Mouse (Mus musculus) hindbrain, embryonic 10.5 days (tissue): Measurements from ENCODE around the gene Atl2. TPM values are rescaled to one million over a fixed set of nuclear protein-coding genes. Genes with fewer than 3 reads are reported as not detected.

ENCODE experiments used
- DNase-seq: peaks from one replicate; pipeline ENCODE4 v3.0.0-alpha.2; 2017; ENCODE audit warnings: low spot score
- H3K27ac ChIP-seq: fragments of 300-500 bp; sonication (generic); 2 replicates; pipeline ENCODE4 v1.5.1; 2016; ENCODE audit warnings: mild to moderate bottlenecking, moderate library complexity
- H3K27me3 ChIP-seq: fragments of 300-500 bp; sonication (generic); 2 replicates; pipeline ENCODE4 v1.6.1; 2016; ENCODE audit warnings: mild to moderate bottlenecking; ENCODE audit not compliant: poor library complexity, insufficient read depth, severe bottlenecking
- H3K36me3 ChIP-seq: fragments of 300-500 bp; sonication (generic); 2 replicates; pipeline ENCODE4 v1.6.1; 2016; ENCODE audit warnings: mild to moderate bottlenecking, moderate library complexity
- H3K4me1 ChIP-seq: fragments of 300-500 bp; sonication (generic); replicated peaks from 2 replicates; pipeline ENCODE4 v1.6.1; 2016; ENCODE audit warnings: mild to moderate bottlenecking
- H3K4me3 ChIP-seq: fragments of 300-500 bp; sonication (generic); 2 replicates; pipeline ENCODE4 v1.5.1; 2016; ENCODE audit warnings: mild to moderate bottlenecking, moderate library complexity
- H3K9me3 ChIP-seq: fragments of 300-500 bp; sonication (generic); 2 replicates; pipeline ENCODE4 v1.6.1; 2016; ENCODE audit warnings: mild to moderate bottlenecking, moderate library complexity
- WGBS: fragments of 180-500 bp; shearing (Covaris S2); methylation state at CpG from one replicate; pipeline ENCODE4 v1.1.7; 2016; 5-methylcytosine and 5-hydroxymethylcytosine counted together
- polyA plus RNA-seq: library from polyadenylated mRNA; unstranded; fragments of >200 nt; fragmentation: Nextera tagmentation; extraction: Ambion mirVana; gene quantifications from 2 replicates; pipeline ENCODE4 v1.2.1, GENCODE M21; 2016

Atl2 gene
- polyA plus RNA-seq, 1 experiment from 2014 or later, result 31.5 TPM

DNA sequence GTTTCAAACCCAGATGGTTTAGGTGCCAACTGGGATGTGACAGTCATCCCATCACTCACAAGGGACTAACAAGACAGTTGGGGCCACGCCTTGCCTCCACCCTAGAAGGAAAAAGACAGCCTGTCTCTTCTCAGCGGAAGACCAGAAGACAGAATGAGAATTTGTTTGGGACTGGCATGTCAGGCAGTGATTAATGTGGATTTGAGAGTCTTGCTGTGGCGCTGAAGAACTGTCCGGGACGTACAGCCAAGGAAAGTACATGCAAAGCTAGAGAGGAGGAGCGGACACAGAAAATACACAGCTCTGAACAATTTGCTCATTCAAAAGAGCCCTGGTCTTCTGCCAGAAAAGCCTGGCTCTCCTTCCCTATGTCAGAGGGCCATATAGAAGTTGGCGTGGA, 93.9 kb downstream of the Atl2 start:
- Histone ChIP-seq H3K36me3 (no peaks in the 10 kb centered on the region), H3K27ac (no peak overlapping the region), H3K27me3 (peaks cover 4% of the 10 kb centered on the region; the same call in 1 of the 2 replicates), H3K4me1 (peaks cover 6% of the 10 kb centered on the region; the same call in 1 of the 2 replicates), H3K4me3 (no peak overlapping the region), H3K9me3 (no peaks in the 10 kb centered on the region)
- WGBS, result 87% methylated on average over 7 of the region's 7 CpGs
- no peak for DNase-seq

DNA sequence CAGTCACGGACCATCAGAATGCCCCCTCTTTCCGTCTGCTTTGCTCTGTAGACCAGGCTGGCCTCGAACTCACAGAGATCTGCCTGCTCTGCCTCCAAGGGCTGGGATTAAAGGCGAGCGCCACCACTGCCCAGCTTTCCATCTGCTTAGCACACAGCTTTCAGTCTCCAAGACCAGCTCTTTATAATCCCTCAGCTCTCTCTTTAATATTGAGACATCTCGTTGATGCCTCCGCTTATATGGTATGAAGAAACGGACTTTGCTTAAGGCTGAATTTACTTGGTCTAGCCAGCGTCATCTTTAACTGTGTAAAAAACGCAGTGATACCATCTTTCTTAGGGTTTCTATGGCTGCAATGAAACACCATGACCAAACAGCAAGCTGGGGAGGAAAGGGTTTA, 97.1 kb downstream of the Atl2 start:
- no peaks in the 10 kb centered on the region for H3K9me3 ChIP-seq
- WGBS, result 95% methylated on average over 10 of the region's 10 CpGs
- no peak overlapping the region for H3K27ac ChIP-seq
- peaks cover 6% of the 10 kb centered on the region; the same call in 1 of the 2 replicates for H3K4me1 ChIP-seq
- no peak for DNase-seq
- H3K27me3 ChIP-seq, result no peaks in the 10 kb centered on the region; the same call in 1 of the 2 replicates
- H3K36me3 ChIP-seq, result no peaks in the 10 kb centered on the region
- no peak overlapping the region for H3K4me3 ChIP-seq

Other genes starting within 250 kb of the Atl2 start
- gene Cyp1b1, start 181.1 kb downstream of the Atl2 start, polyA plus RNA-seq, result 1.9 and 3.0 TPM in 2 replicates
- gene Hnrnpll, start 166.2 kb upstream of the Atl2 start, polyA plus RNA-seq, result 85.6 and 92.4 TPM in 2 replicates
- 8.4 and 10.2 TPM in 2 replicates for gene Galm, start 231.3 kb upstream of the Atl2 start, polyA plus RNA-seq